Mouse (Mus musculus): ENCODE measurements around the gene St6gal1.

Gene St6gal1

GRCm38 (mm10) chr16:23250556-23251444, 26.3 kb downstream of the St6gal1 start:
- DNase-seq (ENCODE audit: low spot score), result no peak

GRCm38 (mm10) chr16:23251445-23251773, 26.9 kb downstream of the St6gal1 start:
- DNase-seq (ENCODE audit: low spot score), result no peak

GRCm38 (mm10) chr16:23253620-23254019, 29.1 kb downstream of the St6gal1 start:
- no peak for DNase-seq (ENCODE audit: low spot score)

- no peak for DNase-seq (ENCODE audit: low spot score)
Measured at GRCm38 (mm10) chr16:23254062-23254461, 29.5 kb downstream of the St6gal1 start.

GRCm38 (mm10) chr16:23256638-23257037, 32.1 kb downstream of the St6gal1 start:
- no peak for DNase-seq (ENCODE audit: low spot score)

GRCm38 (mm10) chr16:23258429-23258822, 33.9 kb downstream of the St6gal1 start:
- DNase-seq (ENCODE audit: low spot score), result no peak

GRCm38 (mm10) chr16:23258823-23259457, 34.4 kb downstream of the St6gal1 start:
- no peak for DNase-seq (ENCODE audit: low spot score)

GRCm38 (mm10) chr16:23259580-23259979, 35.0 kb downstream of the St6gal1 start:
- DNase-seq (ENCODE audit: low spot score), result no peak

- no peak for DNase-seq (ENCODE audit: low spot score)
Measured at GRCm38 (mm10) chr16:23262131-23262768, 37.7 kb downstream of the St6gal1 start.

- DNase-seq (ENCODE audit: low spot score), result no peak
Measured at GRCm38 (mm10) chr16:23262846-23263245, 38.3 kb downstream of the St6gal1 start.

GRCm38 (mm10) chr16:23264999-23265398, 40.5 kb downstream of the St6gal1 start:
- no peak for DNase-seq (ENCODE audit: low spot score)

- no peak for DNase-seq (ENCODE audit: low spot score)
Measured at GRCm38 (mm10) chr16:23265481-23265880, 40.9 kb downstream of the St6gal1 start.

- DNase-seq (ENCODE audit: low spot score), result no peak
Measured at GRCm38 (mm10) chr16:23266293-23266692, 41.8 kb downstream of the St6gal1 start.

GRCm38 (mm10) chr16:23266896-23267295, 42.4 kb downstream of the St6gal1 start:
- no peak for DNase-seq (ENCODE audit: low spot score)

- DNase-seq (ENCODE audit: low spot score), result no peak
Measured at GRCm38 (mm10) chr16:23268231-23268630, 43.7 kb downstream of the St6gal1 start.

- no peak for DNase-seq (ENCODE audit: low spot score)
Measured at GRCm38 (mm10) chr16:23269056-23269983, 44.8 kb downstream of the St6gal1 start.

GRCm38 (mm10) chr16:23269984-23270912, 45.7 kb downstream of the St6gal1 start:
- DNase-seq (ENCODE audit: low spot score), result no peak

- DNase-seq (ENCODE audit: low spot score), result no peak
Measured at GRCm38 (mm10) chr16:23270913-23271253, 46.3 kb downstream of the St6gal1 start.

GRCm38 (mm10) chr16:23271746-23272520, 47.4 kb downstream of the St6gal1 start:
- no peak for DNase-seq (ENCODE audit: low spot score)
